Mouse (Mus musculus): ENCODE measurements around the gene Snap47.

- TF ChIP-seq CTCF (IDR thresholded peaks at IDR 0.05; ENCODE audit: extremely low read depth, insufficient read depth, low read length) (no peak), POLR2A (IDR thresholded peaks at IDR 0.05; ENCODE audit: extremely low read depth, insufficient read depth, low read length) (no peak)
These were observed 26.3 kb upstream of the Snap47 start for GRCm38 (mm10) chr11:59477240-59477639.
